Mouse (Mus musculus) lung, postnatal 0 days (tissue): ENCODE results near the gene Slc15a2.

Experiments
- CTCF ChIP-seq: IDR thresholded peaks from 2 replicates; pipeline ENCODE4 v1.5.1; 2016; ENCODE audit warnings: antibody characterized with exemption, mild to moderate bottlenecking
- EP300 ChIP-seq: IDR thresholded peaks from 2 replicates; pipeline ENCODE4 v1.6.1; 2016; ENCODE audit warnings: antibody characterized with exemption, mild to moderate bottlenecking, control low read depth

DNA sequence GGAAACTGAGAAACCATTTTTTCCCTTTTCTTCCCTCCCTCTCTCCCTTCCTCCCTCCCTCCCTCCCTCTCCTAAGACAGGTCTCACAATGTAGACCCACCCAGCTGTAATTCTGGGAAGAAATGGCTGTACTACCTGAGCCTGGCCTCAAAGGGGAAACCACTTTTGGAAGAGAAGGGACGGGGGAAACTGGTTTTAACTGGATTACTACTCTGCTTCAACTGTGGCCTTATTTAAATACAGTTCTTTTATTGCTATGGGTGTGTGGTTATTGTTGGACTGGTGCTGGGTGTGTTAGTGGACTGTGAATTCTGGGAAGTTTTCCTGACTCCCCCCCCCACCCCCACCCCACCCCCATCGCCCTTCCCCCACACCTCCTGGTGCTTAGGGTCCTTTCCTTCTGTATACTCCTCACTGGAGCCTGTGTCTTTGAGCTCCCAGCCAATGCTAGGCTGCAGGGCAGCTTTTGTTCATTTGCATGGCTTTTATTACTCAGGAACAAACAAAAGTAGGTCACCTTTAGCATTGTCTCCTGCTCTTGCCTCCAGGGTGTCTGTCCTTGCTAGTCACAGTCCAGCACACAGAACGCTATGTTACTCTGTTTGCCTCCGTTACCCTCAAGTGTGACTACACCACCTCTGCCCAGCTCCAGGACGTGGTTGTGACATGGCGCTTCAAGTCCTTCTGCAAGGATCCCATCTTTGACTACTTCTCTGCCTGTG, 76.9 kb downstream of the Slc15a2 start:
- TF ChIP-seq CTCF (no peak), EP300 (no peak)
